Mouse (Mus musculus): ENCODE data around the gene Dctn2.

Gene Dctn2

GRCm38 (mm10) chr10:127255625-127256345 is 10.4 kb upstream of the Dctn2 start:
- POLR2A ChIA-PET: interaction anchor here in 3 of 4 experiments (0.6 to 1.5 kb wide), 17 partner anchors 10 to 275 kb away, joined by 3 to 9 read pairs (median 3); partner anchors contain the start of genes Dctn2 (in 1 of the 3), Mars (in 1 of the 3), Pip4k2c (in 1 of the 3) and Slc26a10 (in 1 of the 3)

GRCm38 (mm10) chr10:127257790-127258189 is 8.4 kb upstream of the Dctn2 start:
- POLR2A ChIA-PET: interaction anchor here in 2 of 4 experiments (0.9 to 1.7 kb wide), 6 partner anchors 18 to 53 kb away, joined by 3 to 10 read pairs (median 4); partner anchors contain the start of gene Pip4k2c (in 1 of the 2)

More at GRCm38 (mm10) chr10:127255625-127256345, 10.4 kb upstream of the Dctn2 start:
- CTCF ChIA-PET: interaction anchor here in 2 of 4 experiments (0.6 to 1.2 kb wide), 6 partner anchors 44 to 1324 kb away, joined by 3 to 4 read pairs (median 3); partner anchors contain the start of genes Mars (in 1 of the 2) and Pip4k2c (in 1 of the 2)

GRCm38 (mm10) chr10:127258489-127258888 is 7.7 kb upstream of the Dctn2 start:
- POLR2A ChIA-PET: interaction anchor here in 3 of 4 experiments (0.6 to 1.7 kb wide), 6 partner anchors 19 to 53 kb away, joined by 3 to 10 read pairs (median 4); partner anchors contain the start of genes Mars (in 1 of the 3) and Pip4k2c (in 1 of the 3)
- CTCF ChIA-PET: no interaction called here

More at GRCm38 (mm10) chr10:127257790-127258189, 8.4 kb upstream of the Dctn2 start:
- CTCF ChIA-PET: no interaction called here

GRCm38 (mm10) chr10:127261706-127262547 is 4.2 kb upstream of the Dctn2 start:
- CTCF ChIA-PET: no interaction called here
- POLR2A ChIA-PET: interaction anchor here in 2 of 4 experiments (1.3 to 3.8 kb wide), 6 partner anchors 11 to 72 kb away, joined by 3 to 13 read pairs (median 8); no protein-coding TSS in a partner anchor

GRCm38 (mm10) chr10:127262548-127263398 is 3.4 kb upstream of the Dctn2 start, which contains the start of gene Kif5a:
Gene Kif5a, minus strand, starts transcription at chr10:127263348.
- POLR2A ChIA-PET: interaction anchor here (0.9 to 22.1 kb wide), 28 partner anchors 10 to 164 kb away, joined by 3 to 263 read pairs (median 6); partner anchors contain the start of genes Mars (in 1 of the 4) and Pip4k2c (in 1 of the 4)
- CTCF ChIA-PET: interaction anchor here in 2 of 4 experiments (0.5 to 1.8 kb wide), 7 partner anchors 25 to 927 kb away, joined by 3 to 7 read pairs (median 4); partner anchors contain the start of gene Mars (in 1 of the 2)

- CTCF ChIA-PET: interaction anchor here in 3 of 4 experiments (0.6 to 1.8 kb wide), 11 partner anchors 25 to 927 kb away, joined by 3 to 7 read pairs (median 4); partner anchors contain the start of gene Mars (in 1 of the 3)
- POLR2A ChIA-PET: interaction anchor here (0.6 to 22.1 kb wide), 35 partner anchors 9 to 397 kb away, joined by 3 to 263 read pairs (median 4); partner anchors contain the start of genes Pip4k2c (in 2 of the 4), Arhgap9 (in 1 of the 4) and Mars (in 1 of the 4)
These were observed 2.5 kb upstream of the Dctn2 start for GRCm38 (mm10) chr10:127263631-127264030.

GRCm38 (mm10) chr10:127264336-127264735 is 1.8 kb upstream of the Dctn2 start:
- CTCF ChIA-PET: interaction anchor here in 3 of 4 experiments (0.6 to 1.8 kb wide), 8 partner anchors 24 to 94 kb away, joined by 3 to 6 read pairs (median 4); partner anchors contain the start of gene Mars (in 1 of the 3)
- POLR2A ChIA-PET: interaction anchor here in 3 of 4 experiments (0.6 to 22.1 kb wide), 24 partner anchors 10 to 207 kb away, joined by 3 to 263 read pairs (median 5); partner anchors contain the start of genes Pip4k2c (in 2 of the 3) and Arhgap9 (in 1 of the 3)

GRCm38 (mm10) chr10:127264971-127265370 is 1.2 kb upstream of the Dctn2 start:
- CTCF ChIA-PET: interaction anchor here in 2 of 4 experiments (0.7 to 1.7 kb wide), 2 partner anchors 74 to 88 kb away, joined by 3 read pairs; no protein-coding TSS in a partner anchor
- POLR2A ChIA-PET: interaction anchor here in 3 of 4 experiments (0.6 to 22.1 kb wide), 14 partner anchors 9 to 94 kb away, joined by 3 to 263 read pairs (median 4); partner anchors contain the start of genes Arhgap9 (in 1 of the 3) and Pip4k2c (in 1 of the 3)

- POLR2A ChIA-PET: interaction anchor here in 3 of 4 experiments (0.6 to 22.1 kb wide), 27 partner anchors 9 to 144 kb away, joined by 3 to 263 read pairs (median 4); partner anchors contain the start of genes Pip4k2c (in 2 of the 3), Arhgap9 (in 1 of the 3) and Mars (in 1 of the 3)
- CTCF ChIA-PET: interaction anchor here in 2 of 4 experiments (1.3 to 1.7 kb wide), 2 partner anchors 17 to 89 kb away, joined by 3 to 4 read pairs; no protein-coding TSS in a partner anchor
These were observed 449 bp upstream of the Dctn2 start for GRCm38 (mm10) chr10:127265727-127266111.

- CTCF ChIA-PET: no interaction called here
- POLR2A ChIA-PET: interaction anchor here in 3 of 4 experiments (0.6 to 22.1 kb wide), 9 partner anchors 10 to 71 kb away, joined by 3 to 263 read pairs (median 6); partner anchors contain the start of gene Mars (in 1 of the 3)
These were observed 1.1 kb downstream of the Dctn2 start for GRCm38 (mm10) chr10:127267318-127267717.

- CTCF ChIA-PET: interaction anchor here in 1 of 4 experiments (0.5 kb wide), 1 partner anchor 20 kb away, joined by 3 read pairs; no protein-coding TSS in a partner anchor
- POLR2A ChIA-PET: interaction anchor here in 3 of 4 experiments (0.6 to 22.1 kb wide), 17 partner anchors 8 to 241 kb away, joined by 3 to 263 read pairs (median 5); partner anchors contain the start of genes Mars (in 1 of the 3) and Pip4k2c (in 1 of the 3)
These were observed 2.2 kb downstream of the Dctn2 start for GRCm38 (mm10) chr10:127268401-127268800.

GRCm38 (mm10) chr10:127269036-127269435 is 2.9 kb downstream of the Dctn2 start:
- CTCF ChIA-PET: interaction anchor here in 1 of 4 experiments (0.5 kb wide), 1 partner anchor 19 kb away, joined by 3 read pairs; no protein-coding TSS in a partner anchor
- POLR2A ChIA-PET: interaction anchor here in 3 of 4 experiments (0.6 to 22.1 kb wide), 17 partner anchors 8 to 241 kb away, joined by 3 to 263 read pairs (median 4); partner anchors contain the start of genes Mars (in 1 of the 3) and Pip4k2c (in 1 of the 3)

GRCm38 (mm10) chr10:127269884-127270283 is 3.7 kb downstream of the Dctn2 start:
- ChIA-PET CTCF (no interaction called here), POLR2A (interaction anchor here in 2 of 4 experiments (1.0 to 22.1 kb wide), 11 partner anchors 8 to 75 kb away, joined by 3 to 263 read pairs (median 5); partner anchors contain the start of gene Pip4k2c (in 1 of the 2))

GRCm38 (mm10) chr10:127272371-127272770 is 6.2 kb downstream of the Dctn2 start:
- ChIA-PET POLR2A (interaction anchor here in 3 of 4 experiments (0.6 to 22.1 kb wide), 10 partner anchors 9 to 89 kb away, joined by 3 to 263 read pairs (median 9); partner anchors contain the start of gene Kif5a (in 1 of the 3)), CTCF (interaction anchor here in 1 of 4 experiments (2.1 kb wide), 1 partner anchor 40 kb away, joined by 5 read pairs; no protein-coding TSS in a partner anchor)

GRCm38 (mm10) chr10:127274261-127275022 is 8.3 kb downstream of the Dctn2 start:
- ChIA-PET CTCF (interaction anchor here in 2 of 4 experiments (0.5 to 0.9 kb wide), 6 partner anchors 39 to 984 kb away, joined by 3 to 15 read pairs (median 4); no protein-coding TSS in a partner anchor), POLR2A (interaction anchor here (0.5 to 22.1 kb wide), 40 partner anchors 8 to 302 kb away, joined by 3 to 263 read pairs (median 4); partner anchors contain the start of genes Kif5a (in 3 of the 4), Dctn2 (in 2 of the 4), B4galnt1 (in 1 of the 4) and Mars (in 1 of the 4))

All from embryonic stem cell, embryonic (primary cell).